Mouse (Mus musculus): ENCODE measurements around the gene Grn.

DNA sequence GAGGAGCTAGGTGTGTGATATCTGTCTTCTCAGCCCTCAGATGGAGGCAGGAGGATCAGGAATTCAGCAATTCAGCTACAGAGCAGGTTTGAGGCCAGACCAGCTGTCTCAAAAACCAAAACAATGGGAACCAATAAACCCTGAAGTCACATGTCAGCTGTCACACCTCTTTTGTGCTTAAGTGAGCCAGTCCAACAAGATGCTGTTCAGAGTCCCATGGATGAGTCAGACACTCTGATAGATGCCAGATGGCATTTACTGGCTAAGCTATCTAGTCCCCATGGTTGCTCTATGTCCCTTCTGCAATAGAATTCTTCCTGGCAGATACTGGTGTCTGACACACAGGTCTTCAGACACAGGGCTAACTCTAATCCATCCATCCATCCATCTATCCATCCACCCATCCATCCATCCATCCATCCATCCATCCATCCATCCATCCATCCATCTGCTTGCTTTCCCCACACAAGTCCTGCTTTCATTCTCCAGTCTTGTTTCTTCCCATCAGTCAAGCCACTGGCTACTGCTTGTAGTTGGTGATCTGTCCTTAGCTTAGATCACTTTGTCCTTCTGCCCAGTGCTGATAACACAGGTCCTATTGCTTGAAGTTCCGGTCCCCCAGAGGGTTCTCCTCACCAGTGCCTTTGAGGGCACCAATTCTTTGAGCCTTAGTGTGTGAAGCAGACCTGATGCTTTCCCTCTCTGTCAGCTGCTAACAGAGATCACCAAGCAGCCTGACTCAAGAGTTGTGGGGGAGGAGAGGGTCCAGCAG lies 46.6 kb upstream of the Grn start:
- TF ChIP-seq MAX (IDR thresholded peaks at IDR 0.05): peak; percentile 66
- TF ChIP-seq CTCF (IDR thresholded peaks at IDR 0.05; ENCODE audit: control insufficient read depth, insufficient read depth, insufficient read length): no peak
- peak; percentile 27 for TF ChIP-seq MYOD1 (IDR thresholded peaks at IDR 0.05; ENCODE audit: control insufficient read depth, insufficient read length, low read depth)
- no peak for TF ChIP-seq CEBPB (IDR thresholded peaks at IDR 0.05; ENCODE audit: low read depth)
- peak; percentile 8 for TF ChIP-seq FOSL1 (IDR thresholded peaks at IDR 0.05; ENCODE audit: insufficient read depth, low read length, poor library complexity, severe bottlenecking)
- TF ChIP-seq MYOG (IDR thresholded peaks at IDR 0.05; ENCODE audit: control insufficient read depth, extremely low read depth, insufficient read length): no peak
- peak; percentile 77 for TF ChIP-seq USF1 (IDR thresholded peaks at IDR 0.05; ENCODE audit: low read depth)

Measured in C2C12 (cell line).